Mouse (Mus musculus): ENCODE measurements around the gene Ppcdc. TPM values are rescaled to one million over a fixed set of nuclear protein-coding genes. Genes with fewer than 3 reads are reported as not detected.
A peak's percentile ranks its signal among the peaks of the same experiment; 100 is the strongest.

Ppcdc gene
- polyA plus RNA-seq, 1 experiment from 2014 or later, result 22.9 TPM

DNA sequence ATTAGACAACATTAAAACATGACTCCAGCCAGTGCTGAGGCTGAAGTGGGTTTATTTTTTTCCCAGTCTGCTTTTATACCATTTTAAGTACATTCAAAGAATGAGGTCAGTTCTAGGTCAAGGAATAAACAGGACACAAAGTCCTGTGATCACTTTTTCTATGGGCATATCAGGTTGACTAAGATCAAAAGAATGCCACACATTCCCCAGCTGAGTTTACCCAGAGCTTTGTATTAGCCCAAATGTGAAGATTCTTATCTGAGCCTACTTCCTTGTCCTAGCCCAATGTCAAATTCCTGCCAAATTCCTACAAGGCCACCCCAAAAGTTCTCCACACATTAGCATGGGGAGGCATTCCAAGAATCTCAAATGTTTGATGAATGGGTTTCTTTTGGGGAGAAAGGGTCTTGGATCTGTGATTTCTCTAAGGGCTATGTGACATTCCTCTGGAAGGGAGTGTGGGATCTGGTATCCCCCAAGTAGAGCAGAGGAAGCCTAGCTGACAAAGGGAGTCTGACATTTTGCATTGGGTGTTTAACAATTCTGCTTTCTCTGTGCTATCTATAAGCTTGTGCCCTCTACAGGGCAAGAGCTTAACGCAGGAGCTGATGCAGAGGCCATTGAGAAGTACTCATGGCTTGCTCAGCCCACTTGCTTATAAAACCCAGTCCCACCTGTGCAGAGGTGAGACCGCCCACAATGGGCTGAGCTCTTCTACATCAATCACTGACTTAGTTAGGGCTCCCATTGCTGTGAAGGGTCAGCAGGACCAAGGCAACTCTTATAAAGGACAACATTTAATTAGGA, 85.3 kb downstream of the Ppcdc start:
- no peak for ATAC-seq (ENCODE audit: low FRiP score, low TSS enrichment)

DNA sequence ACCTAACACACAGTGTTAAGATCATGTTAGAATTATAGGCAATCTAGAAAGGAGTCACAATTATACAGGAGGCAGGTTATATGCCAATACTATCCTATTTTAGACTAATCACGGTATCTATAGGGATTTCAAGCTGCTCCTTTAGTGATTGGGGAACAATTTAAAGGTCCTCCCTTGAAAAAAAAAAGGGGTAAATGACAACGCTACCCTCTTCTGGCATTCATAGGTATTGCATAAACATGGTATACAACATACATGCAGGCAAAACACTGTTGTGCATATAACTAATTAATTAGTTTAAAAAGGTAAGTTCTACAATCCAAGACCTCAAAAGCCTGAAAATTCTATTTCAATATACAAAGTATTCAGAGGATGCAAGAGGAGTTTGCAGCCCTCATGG, 88.6 kb downstream of the Ppcdc start:
- Histone ChIP-seq H3K4me2 (ENCODE audit: low read length) (no peak overlapping the region), H3K4me3 (replicated peaks; ENCODE audit: low read depth, low read length) (no peak overlapping the region), H3K27me3 (ENCODE audit: control insufficient read depth, insufficient read depth, low read length) (no peaks in the 10 kb centered on the region), H3K9me3 (ENCODE audit: control insufficient read depth, low read length) (no peaks in the 10 kb centered on the region), H3K27ac (replicated peaks; ENCODE audit: low read depth, low read length) (no peak overlapping the region), H3K4me1 (ENCODE audit: control insufficient read depth, insufficient read depth, low read length) (no peaks in the 10 kb centered on the region), H3K36me3 (ENCODE audit: control insufficient read depth, insufficient read depth, low read length) (no peaks in the 10 kb centered on the region), H3K9ac (replicated peaks; ENCODE audit: low read length) (no peak overlapping the region)
- WGBS, result 46% methylated on average over 2 of the region's 2 CpGs
- ATAC-seq (ENCODE audit: low FRiP score, low TSS enrichment) (no peak), DNase-seq (peak; percentile 0)

More for the DNA sequence above, 85.3 kb downstream of the Ppcdc start:
- Histone ChIP-seq H3K36me3 (ENCODE audit: control insufficient read depth, insufficient read depth, low read length) (no peaks in the 10 kb centered on the region), H3K4me1 (ENCODE audit: control insufficient read depth, insufficient read depth, low read length) (no peaks in the 10 kb centered on the region), H3K27me3 (ENCODE audit: control insufficient read depth, insufficient read depth, low read length) (no peaks in the 10 kb centered on the region), H3K27ac (replicated peaks; ENCODE audit: low read depth, low read length) (no peak overlapping the region), H3K4me3 (replicated peaks; ENCODE audit: low read depth, low read length) (no peak overlapping the region), H3K4me2 (ENCODE audit: low read length) (no peak overlapping the region), H3K9ac (replicated peaks; ENCODE audit: low read length) (no peak overlapping the region), H3K9me3 (ENCODE audit: control insufficient read depth, low read length) (no peaks in the 10 kb centered on the region)
- WGBS, result 74% methylated on average over 2 of the region's 2 CpGs
- DNase-seq, result no peak

GRCm38 (mm10) chr9:57345902-57346301, 94.0 kb downstream of the Ppcdc start:
- WGBS, result 73% methylated on average over 1 of the region's 1 CpGs
- H3K4me2 ChIP-seq (ENCODE audit: low read length), result no peak overlapping the region
- no peak for DNase-seq
- no peak overlapping the region for H3K9ac ChIP-seq (replicated peaks; ENCODE audit: low read length)
- H3K4me1 ChIP-seq (ENCODE audit: control insufficient read depth, insufficient read depth, low read length), result no peaks in the 10 kb centered on the region
- H3K4me3 ChIP-seq (replicated peaks; ENCODE audit: low read depth, low read length), result no peak overlapping the region
- H3K27me3 ChIP-seq (ENCODE audit: control insufficient read depth, insufficient read depth, low read length), result no peaks in the 10 kb centered on the region
- no peak for ATAC-seq (ENCODE audit: low FRiP score, low TSS enrichment)
- H3K36me3 ChIP-seq (ENCODE audit: control insufficient read depth, insufficient read depth, low read length), result no peaks in the 10 kb centered on the region
- H3K27ac ChIP-seq (replicated peaks; ENCODE audit: low read depth, low read length), result no peak overlapping the region
- no peaks in the 10 kb centered on the region for H3K9me3 ChIP-seq (ENCODE audit: control insufficient read depth, low read length)

GRCm38 (mm10) chr9:57343752-57344151, 96.2 kb downstream of the Ppcdc start:
- H3K9me3 ChIP-seq (ENCODE audit: control insufficient read depth, low read length), result no peaks in the 10 kb centered on the region
- H3K27me3 ChIP-seq (ENCODE audit: control insufficient read depth, insufficient read depth, low read length), result no peaks in the 10 kb centered on the region
- DNase-seq (no peak), ATAC-seq (ENCODE audit: low FRiP score, low TSS enrichment) (no peak)
- no peak overlapping the region for H3K4me2 ChIP-seq (ENCODE audit: low read length)
- H3K36me3 ChIP-seq (ENCODE audit: control insufficient read depth, insufficient read depth, low read length), result no peaks in the 10 kb centered on the region
- 83% methylated on average over 3 of the region's 3 CpGs for WGBS
- no peak overlapping the region for H3K4me3 ChIP-seq (replicated peaks; ENCODE audit: low read depth, low read length)
- H3K27ac ChIP-seq (replicated peaks; ENCODE audit: low read depth, low read length), result no peak overlapping the region
- H3K4me1 ChIP-seq (ENCODE audit: control insufficient read depth, insufficient read depth, low read length), result no peaks in the 10 kb centered on the region
- H3K9ac ChIP-seq (replicated peaks; ENCODE audit: low read length), result no peak overlapping the region

DNA sequence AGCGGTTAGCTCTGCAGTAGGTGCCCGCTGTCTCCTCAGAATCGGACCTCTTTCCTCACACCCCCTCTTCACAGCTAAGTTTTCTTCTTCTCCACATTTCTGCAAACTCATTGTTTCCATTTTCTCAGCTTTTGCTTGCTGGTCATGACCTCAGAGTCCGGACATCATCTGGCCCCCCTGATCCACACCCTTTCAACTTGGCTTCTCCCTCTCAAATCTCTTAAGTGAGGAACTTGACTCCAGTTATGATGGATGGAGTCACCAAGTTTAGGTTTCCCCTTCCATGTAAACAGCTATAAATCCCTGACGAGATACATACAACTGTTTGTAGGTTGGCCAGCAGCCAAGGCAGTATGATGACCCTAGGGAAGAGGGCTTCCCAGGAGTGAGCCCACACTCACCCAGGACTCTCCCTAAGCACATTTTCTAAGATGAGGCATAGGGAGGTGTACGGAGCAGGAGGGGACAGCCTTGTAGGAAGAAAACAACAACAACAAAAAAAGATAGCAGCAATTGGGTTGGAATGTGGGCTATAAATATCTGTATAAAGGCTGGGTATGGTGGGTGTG, 96.9 kb downstream of the Ppcdc start:
- DNase-seq (no peak), ATAC-seq (ENCODE audit: low FRiP score, low TSS enrichment) (no peak)
- Histone ChIP-seq H3K9me3 (ENCODE audit: control insufficient read depth, low read length) (no peaks in the 10 kb centered on the region), H3K4me1 (ENCODE audit: control insufficient read depth, insufficient read depth, low read length) (no peaks in the 10 kb centered on the region), H3K27me3 (ENCODE audit: control insufficient read depth, insufficient read depth, low read length) (no peaks in the 10 kb centered on the region), H3K36me3 (ENCODE audit: control insufficient read depth, insufficient read depth, low read length) (no peaks in the 10 kb centered on the region), H3K4me3 (replicated peaks; ENCODE audit: low read depth, low read length) (no peak overlapping the region), H3K27ac (replicated peaks; ENCODE audit: low read depth, low read length) (no peak overlapping the region), H3K9ac (replicated peaks; ENCODE audit: low read length) (no peak overlapping the region), H3K4me2 (ENCODE audit: low read length) (no peak overlapping the region)
- WGBS, result 87% methylated on average over 6 of the region's 6 CpGs

DNA sequence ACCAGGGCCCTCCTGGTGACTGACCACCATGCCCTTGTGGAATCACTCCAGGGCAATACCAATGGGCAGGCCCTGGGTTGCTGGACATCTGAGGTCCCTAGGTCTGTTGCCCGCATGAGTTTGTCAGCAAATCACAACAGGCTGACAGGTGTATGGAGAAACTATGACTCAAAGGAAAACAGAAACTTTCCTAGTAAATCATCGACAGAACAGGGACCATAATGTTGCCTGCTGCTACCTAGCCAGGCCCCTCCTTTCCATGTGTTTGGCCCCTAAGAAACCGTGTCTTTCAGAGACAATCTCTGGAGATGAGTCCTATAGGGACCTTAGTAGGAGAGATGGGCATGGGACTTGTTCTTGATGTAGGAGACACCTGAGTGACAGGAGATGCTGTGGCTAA, 97.7 kb downstream of the Ppcdc start:
- H3K27me3 ChIP-seq (ENCODE audit: control insufficient read depth, insufficient read depth, low read length), result no peaks in the 10 kb centered on the region

GRCm38 (mm10) chr9:57340361-57340760, 99.6 kb downstream of the Ppcdc start:
- H3K27me3 ChIP-seq (ENCODE audit: control insufficient read depth, insufficient read depth, low read length), result no peaks in the 10 kb centered on the region
- H3K36me3 ChIP-seq (ENCODE audit: control insufficient read depth, insufficient read depth, low read length), result no peaks in the 10 kb centered on the region
- 98% methylated on average over 5 of the region's 5 CpGs for WGBS
- no peaks in the 10 kb centered on the region for H3K4me1 ChIP-seq (ENCODE audit: control insufficient read depth, insufficient read depth, low read length)
- H3K9me3 ChIP-seq (ENCODE audit: control insufficient read depth, low read length), result peaks cover 10% of the 10 kb centered on the region; the same call in 1 of the 2 replicates
- H3K27ac ChIP-seq (replicated peaks; ENCODE audit: low read depth, low read length), result no peak overlapping the region
- ATAC-seq (ENCODE audit: low FRiP score, low TSS enrichment) (no peak), DNase-seq (no peak)
- H3K4me3 ChIP-seq (replicated peaks; ENCODE audit: low read depth, low read length), result no peak overlapping the region
- H3K9ac ChIP-seq (replicated peaks; ENCODE audit: low read length), result no peak overlapping the region
- no peak overlapping the region for H3K4me2 ChIP-seq (ENCODE audit: low read length)

More for the DNA sequence above, 97.7 kb downstream of the Ppcdc start:
- DNase-seq (no peak), ATAC-seq (ENCODE audit: low FRiP score, low TSS enrichment) (no peak)
- Histone ChIP-seq H3K36me3 (ENCODE audit: control insufficient read depth, insufficient read depth, low read length) (no peaks in the 10 kb centered on the region), H3K9ac (replicated peaks; ENCODE audit: low read length) (no peak overlapping the region), H3K27ac (replicated peaks; ENCODE audit: low read depth, low read length) (no peak overlapping the region), H3K4me3 (replicated peaks; ENCODE audit: low read depth, low read length) (no peak overlapping the region), H3K9me3 (ENCODE audit: control insufficient read depth, low read length) (peaks cover 2% of the 10 kb centered on the region; the same call in 1 of the 2 replicates), H3K4me1 (ENCODE audit: control insufficient read depth, insufficient read depth, low read length) (no peaks in the 10 kb centered on the region), H3K4me2 (ENCODE audit: low read length) (no peak overlapping the region)
- 82% methylated on average over 3 of the region's 3 CpGs for WGBS

- H3K36me3 ChIP-seq (ENCODE audit: control insufficient read depth, insufficient read depth, low read length), result no peaks in the 10 kb centered on the region
- no peak overlapping the region for H3K4me3 ChIP-seq (replicated peaks; ENCODE audit: low read depth, low read length)
- H3K4me2 ChIP-seq (ENCODE audit: low read length), result no peak overlapping the region
- 82% methylated on average over 5 of the region's 5 CpGs for WGBS
- no peaks in the 10 kb centered on the region for H3K27me3 ChIP-seq (ENCODE audit: control insufficient read depth, insufficient read depth, low read length)
- no peak for ATAC-seq (ENCODE audit: low FRiP score, low TSS enrichment)
- H3K4me1 ChIP-seq (ENCODE audit: control insufficient read depth, insufficient read depth, low read length), result no peaks in the 10 kb centered on the region
- no peak overlapping the region for H3K9ac ChIP-seq (replicated peaks; ENCODE audit: low read length)
- DNase-seq, result no peak
- H3K27ac ChIP-seq (replicated peaks; ENCODE audit: low read depth, low read length), result no peak overlapping the region
- H3K9me3 ChIP-seq (ENCODE audit: control insufficient read depth, low read length), result peaks cover 10% of the 10 kb centered on the region; the same call in 1 of the 2 replicates
These were observed 100.2 kb downstream of the Ppcdc start for GRCm38 (mm10) chr9:57339577-57340210.
